Mouse (Mus musculus) cortical plate, adult 2 months (tissue): Measurements from ENCODE around the gene Dusp16.

Experiments
- CTCF ChIP-seq: fragments of 200-500 bp; IDR thresholded peaks from 2 replicates; pipeline ENCODE4 v1.5.1; 2011; ENCODE audit warnings: mild to moderate bottlenecking, control low read depth, low read length; ENCODE audit not compliant: insufficient read depth; ENCODE audit errors: extremely low read depth
- POLR2A ChIP-seq: fragments of 200-500 bp; IDR thresholded peaks from 2 replicates; pipeline ENCODE4 v1.6.1; 2011; ENCODE audit warnings: mild to moderate bottlenecking, low read length, control low read depth; ENCODE audit not compliant: insufficient read depth; ENCODE audit errors: extremely low read depth

- TF ChIP-seq POLR2A = no peak
- no peak for TF ChIP-seq CTCF
Observed at GRCm38 (mm10) chr6:134820411-134820810, 28.0 kb upstream of the Dusp16 start.
